In genomic region chr16:41317992-41318391, GRCm38 (mm10) we compare ENCODE assay signal across 22 mouse cellular contexts.
DNase-seq lines count a peak whose midpoint lies in the region; ATAC-seq and TF ChIP-seq lines count a peak whose summit lies in the region.
"Had no signal": no experiment of that assay in that cellular context is flagged by ENCODE, and none has a peak within 500 bp of the region (broad histone marks: within the 10 kb centered on the region; RNA-seq: fewer than 3 reads in every experiment).

No protein-coding gene starts in this region.

- H3K4me2 ChIP-seq in lung, postnatal 0 days (replicated peaks; ENCODE audit: low read depth, low read length): no peak overlapping the region
- H3K4me2 ChIP-seq: embryonic facial prominence, embryonic 15.5 days; forebrain, embryonic 15.5 days; hindbrain, embryonic 12.5 days; hindbrain, embryonic 15.5 days had no signal

- 59% methylated on average over 3 of the region's 3 CpGs for WGBS in lung, postnatal 0 days

- no peak for TF ChIP-seq CTCF in brain, embryonic 14.5 days (IDR thresholded peaks at IDR 0.05; ENCODE audit: borderline replicate concordance, extremely low read depth, insufficient read depth, insufficient read length)
- TF ChIP-seq CTCF in lung, postnatal 0 days (IDR thresholded peaks at IDR 0.05): no peak

- H3K27me3 ChIP-seq in lung, postnatal 0 days (replicated peaks; ENCODE audit: insufficient read depth, low read length): no peaks in the 10 kb centered on the region
- H3K27me3 ChIP-seq: embryonic facial prominence, embryonic 15.5 days; forebrain, embryonic 15.5 days; hindbrain, embryonic 12.5 days; hindbrain, embryonic 15.5 days had no signal

- peak; percentile 21 for DNase-seq in layer of hippocampus, adult 11-12 months (ENCODE audit: low spot score)
- DNase-seq in layer of hippocampus, postnatal 10 days (ENCODE audit: low spot score in 2 of 2): no peak
- peak; percentile 49 for DNase-seq in brain, adult 2 months (ENCODE audit: low read depth, low spot score)
- peak; percentile 14 for DNase-seq in brain, embryonic 14.5 days (ENCODE audit: low read depth)
- DNase-seq in layer of hippocampus, adult 9-10 months (ENCODE audit: low spot score): peak; percentile 43
- DNase-seq in lung, postnatal 0 days (ENCODE audit: low spot score): no peak
- no peak for DNase-seq in kidney, adult 11 months
- DNase-seq: adrenal gland, adult 2 months; adrenal gland, postnatal 14 days; cerebellum, adult 18-20 months; cerebellum, adult 9-11 months; cerebellum, postnatal 25 days; embryo, embryonic 11 days; gastrocnemius, postnatal 10 days; gastrocnemius, postnatal 36 days; heart, adult 2 months had no signal

- no peak overlapping the region for H3K9ac ChIP-seq in lung, postnatal 0 days (replicated peaks; ENCODE audit: low read depth)
- H3K9ac ChIP-seq: embryonic facial prominence, embryonic 15.5 days; forebrain, embryonic 15.5 days; hindbrain, embryonic 12.5 days; hindbrain, embryonic 15.5 days had no signal

- no peak for TF ChIP-seq POLR2A in brain, embryonic 14.5 days (IDR thresholded peaks at IDR 0.05; ENCODE audit: borderline replicate concordance, extremely low read depth, insufficient read depth, insufficient read length, poor library complexity, severe bottlenecking)

- H3K36me3 ChIP-seq in lung, postnatal 0 days (ENCODE audit: insufficient read depth, low read length): no peaks in the 10 kb centered on the region
- H3K36me3 ChIP-seq: embryonic facial prominence, embryonic 15.5 days; forebrain, embryonic 15.5 days; heart, embryonic 10.5 days; hindbrain, embryonic 12.5 days; hindbrain, embryonic 15.5 days had no signal

- H3K4me1 ChIP-seq in lung, postnatal 0 days (ENCODE audit: insufficient read depth, low read depth, low read length): no peaks in the 10 kb centered on the region
- H3K4me1 ChIP-seq: embryonic facial prominence, embryonic 15.5 days; forebrain, embryonic 15.5 days; heart, embryonic 10.5 days; hindbrain, embryonic 12.5 days; hindbrain, embryonic 15.5 days had no signal

- no peak for TF ChIP-seq EP300 in lung, postnatal 0 days (IDR thresholded peaks at IDR 0.05)

- no peak overlapping the region for H3K4me3 ChIP-seq in lung, postnatal 0 days (ENCODE audit: low read depth, low read length)
- H3K4me3 ChIP-seq: embryonic facial prominence, embryonic 15.5 days; forebrain, embryonic 15.5 days; heart, adult 2 months; heart, embryonic 10.5 days; hindbrain, embryonic 12.5 days; hindbrain, embryonic 15.5 days had no signal

- H3K9me3 ChIP-seq in lung, postnatal 0 days (ENCODE audit: low read length): no peaks in the 10 kb centered on the region
- H3K9me3 ChIP-seq: embryonic facial prominence, embryonic 15.5 days; forebrain, embryonic 15.5 days; heart, embryonic 10.5 days; hindbrain, embryonic 12.5 days; hindbrain, embryonic 15.5 days had no signal

- no peak for ATAC-seq in lung, postnatal 0 days
- ATAC-seq: CD4-positive, CD25-positive, alpha-beta regulatory T cell, adult 4 months; forebrain, embryonic 15.5 days had no signal

- H3K27ac ChIP-seq in lung, postnatal 0 days (ENCODE audit: low read length): no peak overlapping the region
- H3K27ac ChIP-seq: embryonic facial prominence, embryonic 15.5 days; forebrain, embryonic 15.5 days; heart, adult 2 months; heart, embryonic 10.5 days; hindbrain, embryonic 12.5 days; hindbrain, embryonic 15.5 days had no signal

Comparison
In these comparisons a context has a peak if more than half of its experiments do, and no peak if none do; other contexts are left out.
1. DNase-seq: peak in layer of hippocampus, adult 11-12 months (single experiment), brain, adult 2 months (single experiment), brain, embryonic 14.5 days (single experiment) and layer of hippocampus, adult 9-10 months (single experiment); none in layer of hippocampus, postnatal 10 days (0 of 2), lung, postnatal 0 days (single experiment) and kidney, adult 11 months (single experiment).